Mouse (Mus musculus) midbrain, embryonic 14.5 days (tissue): ENCODE results near the gene Mdfic. TPM values are rescaled to one million over a fixed set of nuclear protein-coding genes. Genes with fewer than 3 reads are reported as not detected.
"Not testable (repeated sequence)": the region's sequence is repeated elsewhere in the genome, so short reads cannot be mapped to it uniquely, and the experiment has no call there.

Experiments
- ATAC-seq: fragments of 200-750 bp; cut with Nextera tagmentation; 2 replicates; pipeline ENCODE4 v1.8.0; 2017; ENCODE audit warnings: moderate number of reproducible peaks, moderate library complexity; ENCODE audit not compliant: low FRiP score, low TSS enrichment
- DNase-seq: peaks from one replicate; pipeline ENCODE4 v3.0.0-alpha.2; 2015
- H3K27ac ChIP-seq: fragments of 300-500 bp; sonication (generic); replicated peaks from 2 replicates; pipeline ENCODE4 v1.5.1; 2014; ENCODE audit warnings: mild to moderate bottlenecking, low read depth, low read length, moderate library complexity
- H3K27me3 ChIP-seq: fragments of 300-500 bp; sonication (generic); 2 replicates; pipeline ENCODE4 v1.6.1; 2014; ENCODE audit warnings: low read length, control low read depth, mixed read lengths; ENCODE audit not compliant: control insufficient read depth, insufficient read depth
- H3K36me3 ChIP-seq: fragments of 300-500 bp; sonication (generic); 2 replicates; pipeline ENCODE4 v1.6.1; 2014; ENCODE audit warnings: low read length, control low read depth; ENCODE audit not compliant: control insufficient read depth, insufficient read depth
- H3K4me1 ChIP-seq: fragments of 300-500 bp; sonication (generic); 2 replicates; pipeline ENCODE4 v1.6.1; 2014; ENCODE audit warnings: mild to moderate bottlenecking, antibody characterized with exemption, low read length, control low read depth; ENCODE audit not compliant: control insufficient read depth, insufficient read depth
- H3K4me2 ChIP-seq: fragments of 300-500 bp; sonication (generic); 2 replicates; pipeline ENCODE4 v1.6.1; 2014; ENCODE audit warnings: mild to moderate bottlenecking, low read length, moderate library complexity
- H3K4me3 ChIP-seq: fragments of 300-500 bp; sonication (generic); replicated peaks from 2 replicates; pipeline ENCODE4 v1.5.1; 2014; ENCODE audit warnings: low read depth, low read length
- H3K9ac ChIP-seq: fragments of 300-500 bp; sonication (generic); replicated peaks from 2 replicates; pipeline ENCODE4 v1.6.1; 2014; ENCODE audit warnings: mild to moderate bottlenecking, low read length, moderate library complexity
- H3K9me3 ChIP-seq: fragments of 300-500 bp; sonication (generic); 2 replicates; pipeline ENCODE4 v1.6.1; 2016; ENCODE audit warnings: low read length, control low read depth, mixed read lengths; ENCODE audit not compliant: control insufficient read depth
- WGBS: fragments of 180-500 bp; shearing (Covaris S2); extraction: QIAGEN DNeasy Blood & Tissue Kit; methylation state at CpG from one replicate; pipeline ENCODE4 v1.1.7; 2014; 5-methylcytosine and 5-hydroxymethylcytosine counted together
- polyA plus RNA-seq: library from polyadenylated mRNA; unstranded; fragments of >200 nt; fragmentation: Nextera tagmentation; extraction: Ambion mirVana; gene quantifications from 2 replicates; pipeline ENCODE4 v1.2.1, GENCODE M21; 2014

Mdfic gene
- polyA plus RNA-seq: 0.86 and 1.1 TPM in 2 replicates

GRCm38 (mm10) chr6:15720461-15720817, at the start of gene Mdfic:
Gene Mdfic, plus strand, starts transcription at chr6:15720661.
- DNase-seq (no peak), ATAC-seq (peak; percentile 35)
- Histone ChIP-seq H3K27ac (no peak within 1 kb of the TSS), H3K9ac (peak within 1 kb of the TSS; percentile 60), H3K27me3 (no peaks in the 10 kb centered on the region), H3K4me3 (peak within 1 kb of the TSS; percentile 55), H3K4me1 (no peaks in the 10 kb centered on the region), H3K4me2 (peak within 1 kb of the TSS; percentile 99), H3K9me3 (no peaks in the 10 kb centered on the region), H3K36me3 (no peaks in the 10 kb centered on the region)
- 0% methylated on average over 16 of the region's 16 CpGs for WGBS

- no peak overlapping the region for H3K27ac ChIP-seq
- DNase-seq: no peak
- no peaks in the 10 kb centered on the region for H3K27me3 ChIP-seq
- H3K4me2 ChIP-seq: no peak overlapping the region
- no peaks in the 10 kb centered on the region for H3K4me1 ChIP-seq
- H3K36me3 ChIP-seq: no peaks in the 10 kb centered on the region
- H3K9ac ChIP-seq: no peak overlapping the region
- no peaks in the 10 kb centered on the region for H3K9me3 ChIP-seq
- no peak overlapping the region for H3K4me3 ChIP-seq
- ATAC-seq: no peak
Measured at GRCm38 (mm10) chr6:15671364-15671763, 49.1 kb upstream of the Mdfic start.

- no peak overlapping the region for H3K9ac ChIP-seq
- no peaks in the 10 kb centered on the region for H3K36me3 ChIP-seq
- no peak overlapping the region for H3K27ac ChIP-seq
- no peaks in the 10 kb centered on the region for H3K9me3 ChIP-seq
- no peak overlapping the region for H3K4me3 ChIP-seq
- no peaks in the 10 kb centered on the region for H3K4me1 ChIP-seq
- H3K27me3 ChIP-seq: no peaks in the 10 kb centered on the region
- WGBS: 97% methylated on average over 4 of the region's 4 CpGs
- DNase-seq (no peak), ATAC-seq (no peak)
- no peak overlapping the region for H3K4me2 ChIP-seq
Measured at GRCm38 (mm10) chr6:15710080-15710479, 10.4 kb upstream of the Mdfic start.

- no peak overlapping the region for H3K9ac ChIP-seq
- ATAC-seq (no peak), DNase-seq (no peak)
- H3K4me2 ChIP-seq: no peak overlapping the region
- no peak overlapping the region for H3K27ac ChIP-seq
- H3K4me3 ChIP-seq: no peak overlapping the region
- H3K27me3 ChIP-seq: no peaks in the 10 kb centered on the region
- 87% methylated on average over 7 of the region's 7 CpGs for WGBS
- no peaks in the 10 kb centered on the region for H3K4me1 ChIP-seq
- H3K9me3 ChIP-seq: no peaks in the 10 kb centered on the region
- no peaks in the 10 kb centered on the region for H3K36me3 ChIP-seq
Measured at GRCm38 (mm10) chr6:15710706-15711105, 9.8 kb upstream of the Mdfic start.

- H3K4me1 ChIP-seq: no peaks in the 10 kb centered on the region
- H3K27ac ChIP-seq: no peak overlapping the region
- ATAC-seq: no peak
- no peak for DNase-seq
- no peak overlapping the region for H3K9ac ChIP-seq
- no peaks in the 10 kb centered on the region for H3K36me3 ChIP-seq
- H3K27me3 ChIP-seq: no peaks in the 10 kb centered on the region
- 30% methylated on average over 2 of the region's 2 CpGs for WGBS
- no peak overlapping the region for H3K4me2 ChIP-seq
- no peak overlapping the region for H3K4me3 ChIP-seq
- no peaks in the 10 kb centered on the region for H3K9me3 ChIP-seq
Measured at GRCm38 (mm10) chr6:15712860-15713385, 7.5 kb upstream of the Mdfic start.

GRCm38 (mm10) chr6:15714036-15714435, 6.4 kb upstream of the Mdfic start:
- H3K36me3 ChIP-seq: not testable (repeated sequence)

GRCm38 (mm10) chr6:15714996-15715844, 5.2 kb upstream of the Mdfic start:
- Histone ChIP-seq H3K27me3 (no peaks in the 10 kb centered on the region), H3K4me3 (no peak overlapping the region), H3K4me2 (no peak overlapping the region), H3K9me3 (no peaks in the 10 kb centered on the region), H3K4me1 (no peaks in the 10 kb centered on the region), H3K27ac (no peak overlapping the region), H3K36me3 (no peaks in the 10 kb centered on the region), H3K9ac (no peak overlapping the region)
- WGBS: 94% methylated on average over 2 of the region's 2 CpGs
- ATAC-seq (no peak), DNase-seq (no peak)

More at GRCm38 (mm10) chr6:15714036-15714435, 6.4 kb upstream of the Mdfic start:
- not testable (repeated sequence) for H3K9ac ChIP-seq, H3K4me2 ChIP-seq, ATAC-seq, H3K27ac ChIP-seq, H3K4me1 ChIP-seq, H3K27me3 ChIP-seq, H3K9me3 ChIP-seq, H3K4me3 ChIP-seq, DNase-seq
- WGBS: 85% methylated on average over 1 of the region's 1 CpGs

- Histone ChIP-seq H3K27ac (no peak overlapping the region), H3K9me3 (no peaks in the 10 kb centered on the region), H3K36me3 (no peaks in the 10 kb centered on the region), H3K4me1 (no peaks in the 10 kb centered on the region), H3K9ac (no peak overlapping the region), H3K27me3 (no peaks in the 10 kb centered on the region), H3K4me3 (no peak overlapping the region), H3K4me2 (no peak overlapping the region)
- 72% methylated on average over 6 of the region's 6 CpGs for WGBS
- DNase-seq (no peak), ATAC-seq (0 out of 2 replicates have a peak, but pooled peaks have one; percentile 1)
Measured at GRCm38 (mm10) chr6:15719919-15720318, 542 bp upstream of the Mdfic start.
